Mouse (Mus musculus) erythroblast, embryonic 14.5 days (primary cell): ENCODE measurements around the gene Kmo.

ENCODE experiments used
- GATA1 ChIP-seq: IDR thresholded peaks from 2 replicates; pipeline ENCODE4 v1.6.1; 2012; ENCODE audit warnings: low read length, inconsistent platforms, mixed read lengths
- TAL1 ChIP-seq: IDR thresholded peaks from 3 replicates; pipeline ENCODE4 v1.6.1; 2012; ENCODE audit warnings: low read length, inconsistent platforms, mixed read lengths

- TF ChIP-seq GATA1 = no peak
- no peak for TF ChIP-seq TAL1
These were observed 60.8 kb downstream of the Kmo start for GRCm38 (mm10) chr1:175680995-175681394.
